Mouse (Mus musculus) midbrain, embryonic 12.5 days (tissue): ENCODE measurements around the gene Tmem30c. TPM values are rescaled to one million over a fixed set of nuclear protein-coding genes. Genes with fewer than 3 reads are reported as not detected.

Experiments
- ATAC-seq: fragments of 200-750 bp; cut with Nextera tagmentation; 2 replicates; pipeline ENCODE4 v1.8.0; 2017; ENCODE audit warnings: low read depth, moderate TSS enrichment, moderate library complexity; ENCODE audit not compliant: low FRiP score
- H3K27ac ChIP-seq: fragments of 300-500 bp; sonication (generic); replicated peaks from 2 replicates; pipeline ENCODE4 v1.5.1; 2016; ENCODE audit warnings: mild to moderate bottlenecking
- H3K27me3 ChIP-seq: fragments of 300-500 bp; sonication (generic); 2 replicates; pipeline ENCODE4 v1.6.1; 2016; ENCODE audit warnings: mild to moderate bottlenecking
- H3K36me3 ChIP-seq: fragments of 300-500 bp; sonication (generic); 2 replicates; pipeline ENCODE4 v1.6.1; 2016
- H3K4me1 ChIP-seq: fragments of 300-500 bp; sonication (generic); 2 replicates; pipeline ENCODE4 v1.6.1; 2016
- H3K4me2 ChIP-seq: fragments of 300-500 bp; sonication (generic); replicated peaks from 2 replicates; pipeline ENCODE4 v1.6.1; 2016; ENCODE audit warnings: mild to moderate bottlenecking, moderate library complexity
- H3K4me3 ChIP-seq: fragments of 300-500 bp; sonication (generic); 2 replicates; pipeline ENCODE4 v1.5.1; 2016; ENCODE audit warnings: mild to moderate bottlenecking
- H3K9ac ChIP-seq: fragments of 300-500 bp; sonication (generic); replicated peaks from 2 replicates; pipeline ENCODE4 v1.6.1; 2016; ENCODE audit warnings: mild to moderate bottlenecking, moderate library complexity
- H3K9me3 ChIP-seq: fragments of 300-500 bp; sonication (generic); 2 replicates; pipeline ENCODE4 v1.6.1; 2016; ENCODE audit warnings: mild to moderate bottlenecking
- WGBS: fragments of 180-500 bp; shearing (Covaris S2); methylation state at CpG from one replicate; pipeline ENCODE4 v1.1.7; 2016; 5-methylcytosine and 5-hydroxymethylcytosine counted together
- polyA plus RNA-seq: library from polyadenylated mRNA; unstranded; fragments of >200 nt; fragmentation: Nextera tagmentation; extraction: Ambion mirVana; gene quantifications from 2 replicates; pipeline ENCODE4 v1.2.1, GENCODE M21; 2016

Tmem30c gene
- polyA plus RNA-seq = 0.14 and 0.31 TPM in 2 replicates

- Histone ChIP-seq H3K4me2 (no peak within 1 kb of the TSS), H3K27ac (no peak within 1 kb of the TSS), H3K4me1 (no peaks in the 10 kb centered on the region), H3K9me3 (no peaks in the 10 kb centered on the region), H3K9ac (no peak within 1 kb of the TSS), H3K27me3 (no peaks in the 10 kb centered on the region), H3K36me3 (no peaks in the 10 kb centered on the region), H3K4me3 (no peak within 1 kb of the TSS)
- no peak for ATAC-seq
- WGBS = 73% methylated on average over 2 of the region's 2 CpGs
Measured at GRCm38 (mm10) chr16:57292765-57293164, at the start of gene Tmem30c. Tmem30c (minus strand) TSS chr16:57292865.

- Histone ChIP-seq H3K27me3 (no peaks in the 10 kb centered on the region), H3K4me1 (no peaks in the 10 kb centered on the region), H3K9ac (no peak overlapping the region), H3K36me3 (no peaks in the 10 kb centered on the region), H3K4me2 (no peak overlapping the region), H3K9me3 (no peaks in the 10 kb centered on the region), H3K4me3 (no peak overlapping the region), H3K27ac (no peak overlapping the region)
- ATAC-seq = no peak
- 54% methylated on average over 5 of the region's 5 CpGs for WGBS
Measured at GRCm38 (mm10) chr16:57340613-57340898, 47.9 kb upstream of the Tmem30c start.

- no peaks in the 10 kb centered on the region for H3K4me1 ChIP-seq
Measured at GRCm38 (mm10) chr16:57339765-57340612, 47.3 kb upstream of the Tmem30c start.

GRCm38 (mm10) chr16:57336770-57337423, 44.2 kb upstream of the Tmem30c start:
- no peaks in the 10 kb centered on the region for H3K27me3 ChIP-seq
- WGBS = 83% methylated on average over 11 of the region's 11 CpGs

More at GRCm38 (mm10) chr16:57339765-57340612, 47.3 kb upstream of the Tmem30c start:
- H3K9ac ChIP-seq = no peak overlapping the region
- H3K27ac ChIP-seq = no peak overlapping the region
- WGBS = 88% methylated on average over 8 of the region's 8 CpGs
- H3K27me3 ChIP-seq = no peaks in the 10 kb centered on the region
- H3K36me3 ChIP-seq = no peaks in the 10 kb centered on the region
- H3K4me2 ChIP-seq = no peak overlapping the region
- no peaks in the 10 kb centered on the region for H3K9me3 ChIP-seq
- no peak overlapping the region for H3K4me3 ChIP-seq
- no peak for ATAC-seq

GRCm38 (mm10) chr16:57332301-57332700, 39.6 kb upstream of the Tmem30c start:
- Histone ChIP-seq H3K4me3 (no peak overlapping the region), H3K4me2 (no peak overlapping the region), H3K27ac (no peak overlapping the region), H3K9me3 (no peaks in the 10 kb centered on the region), H3K4me1 (no peaks in the 10 kb centered on the region), H3K36me3 (no peaks in the 10 kb centered on the region), H3K27me3 (no peaks in the 10 kb centered on the region), H3K9ac (no peak overlapping the region)
- 80% methylated on average over 7 of the region's 7 CpGs for WGBS
- ATAC-seq = no peak

More at GRCm38 (mm10) chr16:57336770-57337423, 44.2 kb upstream of the Tmem30c start:
- ATAC-seq = no peak
- H3K27ac ChIP-seq = no peak overlapping the region
- H3K4me1 ChIP-seq = no peaks in the 10 kb centered on the region
- H3K4me2 ChIP-seq = no peak overlapping the region
- no peaks in the 10 kb centered on the region for H3K36me3 ChIP-seq
- H3K9ac ChIP-seq = no peak overlapping the region
- no peaks in the 10 kb centered on the region for H3K9me3 ChIP-seq
- H3K4me3 ChIP-seq = no peak overlapping the region

GRCm38 (mm10) chr16:57330111-57330510, 37.4 kb upstream of the Tmem30c start:
- no peaks in the 10 kb centered on the region for H3K4me1 ChIP-seq
- no peak for ATAC-seq
- H3K27me3 ChIP-seq = no peaks in the 10 kb centered on the region
- H3K27ac ChIP-seq = no peak overlapping the region
- no peak overlapping the region for H3K4me2 ChIP-seq
- no peak overlapping the region for H3K4me3 ChIP-seq
- H3K9ac ChIP-seq = no peak overlapping the region
- no peaks in the 10 kb centered on the region for H3K9me3 ChIP-seq
- no peaks in the 10 kb centered on the region for H3K36me3 ChIP-seq
- WGBS = 79% methylated on average over 2 of the region's 2 CpGs

GRCm38 (mm10) chr16:57329028-57329427, 36.4 kb upstream of the Tmem30c start:
- Histone ChIP-seq H3K27ac (no peak overlapping the region), H3K4me3 (no peak overlapping the region), H3K27me3 (no peaks in the 10 kb centered on the region), H3K4me1 (no peaks in the 10 kb centered on the region), H3K36me3 (no peaks in the 10 kb centered on the region), H3K9ac (no peak overlapping the region), H3K4me2 (no peak overlapping the region), H3K9me3 (no peaks in the 10 kb centered on the region)
- no peak for ATAC-seq
- 86% methylated on average over 8 of the region's 8 CpGs for WGBS

GRCm38 (mm10) chr16:57326996-57327395, 34.3 kb upstream of the Tmem30c start:
- H3K9me3 ChIP-seq = no peaks in the 10 kb centered on the region
- H3K4me1 ChIP-seq = no peaks in the 10 kb centered on the region
- no peak overlapping the region for H3K9ac ChIP-seq
- no peak overlapping the region for H3K27ac ChIP-seq
- no peak for ATAC-seq
- H3K4me2 ChIP-seq = no peak overlapping the region
- no peak overlapping the region for H3K4me3 ChIP-seq
- H3K36me3 ChIP-seq = no peaks in the 10 kb centered on the region
- no peaks in the 10 kb centered on the region for H3K27me3 ChIP-seq
- WGBS = 78% methylated on average over 7 of the region's 7 CpGs

- 70% methylated on average over 7 of the region's 7 CpGs for WGBS
- no peak overlapping the region for H3K4me2 ChIP-seq
- no peak overlapping the region for H3K4me3 ChIP-seq
- H3K9me3 ChIP-seq = no peaks in the 10 kb centered on the region
- no peaks in the 10 kb centered on the region for H3K36me3 ChIP-seq
- no peaks in the 10 kb centered on the region for H3K4me1 ChIP-seq
- no peak overlapping the region for H3K9ac ChIP-seq
- no peak overlapping the region for H3K27ac ChIP-seq
- ATAC-seq = no peak
- H3K27me3 ChIP-seq = no peaks in the 10 kb centered on the region
Measured at GRCm38 (mm10) chr16:57319284-57320124, 26.8 kb upstream of the Tmem30c start.

- no peak overlapping the region for H3K4me3 ChIP-seq
- no peaks in the 10 kb centered on the region for H3K27me3 ChIP-seq
- H3K27ac ChIP-seq = no peak overlapping the region
- H3K36me3 ChIP-seq = no peaks in the 10 kb centered on the region
- H3K4me1 ChIP-seq = no peaks in the 10 kb centered on the region
- WGBS = 91% methylated on average over 8 of the region's 8 CpGs
- no peaks in the 10 kb centered on the region for H3K9me3 ChIP-seq
- H3K4me2 ChIP-seq = no peak overlapping the region
- no peak overlapping the region for H3K9ac ChIP-seq
- no peak for ATAC-seq
Measured at GRCm38 (mm10) chr16:57318637-57319125, 26.0 kb upstream of the Tmem30c start.

GRCm38 (mm10) chr16:57317882-57318636, 25.4 kb upstream of the Tmem30c start:
- Histone ChIP-seq H3K27ac (no peak overlapping the region), H3K4me2 (no peak overlapping the region), H3K9ac (no peak overlapping the region), H3K36me3 (no peaks in the 10 kb centered on the region), H3K27me3 (no peaks in the 10 kb centered on the region), H3K4me3 (no peak overlapping the region), H3K9me3 (no peaks in the 10 kb centered on the region), H3K4me1 (no peaks in the 10 kb centered on the region)
- WGBS = 70% methylated on average over 13 of the region's 13 CpGs
- ATAC-seq = no peak
